Mouse (Mus musculus): ENCODE measurements around the gene Ncs1.
A peak's percentile ranks its signal among the peaks of the same experiment; 100 is the strongest.

The Ncs1 gene

GRCm38 (mm10) chr2:31260549-31260948 is 14.9 kb downstream of the Ncs1 start:
- no peaks in the 10 kb centered on the region for H3K9me3 ChIP-seq (ENCODE audit: low read length)
- TF ChIP-seq POU5F1 (IDR thresholded peaks at IDR 0.05; ENCODE audit: borderline replicate concordance, low read length) (no peak), NANOG (IDR thresholded peaks at IDR 0.05; ENCODE audit: borderline replicate concordance, low read length) (no peak), CTCF (conservative IDR thresholded peaks at IDR 0.05; ENCODE audit: low read length) (no peak)
- no peak overlapping the region for H3K4me3 ChIP-seq (replicated peaks; ENCODE audit: low read length)
- H3K4me1 ChIP-seq (replicated peaks; ENCODE audit: low read depth, low read length), result peaks cover 70% of the 10 kb centered on the region
- H3K36me3 ChIP-seq (ENCODE audit: insufficient read depth, low read length), result no peaks in the 10 kb centered on the region
- H3K27me3 ChIP-seq (ENCODE audit: insufficient read depth, low read length), result peaks cover 31% of the 10 kb centered on the region

DNA sequence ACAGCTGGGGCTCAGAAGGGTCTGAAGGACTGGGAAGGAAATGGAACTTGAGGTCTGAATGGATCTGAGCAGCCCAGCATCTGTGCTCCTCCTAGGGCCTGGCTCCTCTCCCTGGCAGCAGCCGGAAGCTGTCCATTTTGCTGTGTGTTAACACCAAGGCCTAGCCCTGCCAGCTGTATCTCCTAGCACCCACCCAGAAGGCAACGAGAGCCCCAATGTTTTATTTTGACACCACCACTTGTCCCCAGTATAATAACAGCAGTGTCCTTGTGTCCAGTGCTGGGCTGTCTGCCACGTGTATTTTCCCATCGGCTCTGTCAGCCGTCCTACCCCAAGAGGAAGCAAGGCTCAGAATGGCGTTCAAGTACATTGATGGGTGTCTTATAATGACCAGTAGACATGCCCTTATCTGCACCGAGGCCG is 17.4 kb downstream of the Ncs1 start:
- Histone ChIP-seq H3K4me1 (replicated peaks; ENCODE audit: low read depth, low read length) (peaks cover 67% of the 10 kb centered on the region), H3K27me3 (ENCODE audit: insufficient read depth, low read length) (peaks cover 19% of the 10 kb centered on the region), H3K9me3 (ENCODE audit: low read length) (no peaks in the 10 kb centered on the region), H3K4me3 (replicated peaks; ENCODE audit: low read length) (no peak overlapping the region), H3K36me3 (ENCODE audit: insufficient read depth, low read length) (no peaks in the 10 kb centered on the region)
- TF ChIP-seq POU5F1 (IDR thresholded peaks at IDR 0.05; ENCODE audit: borderline replicate concordance, low read length) (no peak), NANOG (IDR thresholded peaks at IDR 0.05; ENCODE audit: borderline replicate concordance, low read length) (no peak), CTCF (conservative IDR thresholded peaks at IDR 0.05; ENCODE audit: low read length) (no peak)

GRCm38 (mm10) chr2:31263746-31264378 is 18.2 kb downstream of the Ncs1 start:
- Histone ChIP-seq H3K9me3 (ENCODE audit: low read length) (no peaks in the 10 kb centered on the region), H3K27me3 (ENCODE audit: insufficient read depth, low read length) (peaks cover 13% of the 10 kb centered on the region), H3K36me3 (ENCODE audit: insufficient read depth, low read length) (no peaks in the 10 kb centered on the region), H3K4me3 (replicated peaks; ENCODE audit: low read length) (no peak overlapping the region), H3K4me1 (replicated peaks; ENCODE audit: low read depth, low read length) (peaks cover 67% of the 10 kb centered on the region)
- TF ChIP-seq CTCF (conservative IDR thresholded peaks at IDR 0.05; ENCODE audit: low read length), result no peak
- no peak for TF ChIP-seq NANOG (IDR thresholded peaks at IDR 0.05; ENCODE audit: borderline replicate concordance, low read length)
- TF ChIP-seq POU5F1 (IDR thresholded peaks at IDR 0.05; ENCODE audit: borderline replicate concordance, low read length), result no peak

- Histone ChIP-seq H3K9me3 (ENCODE audit: low read length) (no peaks in the 10 kb centered on the region), H3K4me3 (replicated peaks; ENCODE audit: low read length) (no peak overlapping the region), H3K36me3 (ENCODE audit: insufficient read depth, low read length) (no peaks in the 10 kb centered on the region), H3K27me3 (ENCODE audit: insufficient read depth, low read length) (peaks cover 9% of the 10 kb centered on the region), H3K4me1 (replicated peaks; ENCODE audit: low read depth, low read length) (peaks cover 62% of the 10 kb centered on the region)
- TF ChIP-seq CTCF (conservative IDR thresholded peaks at IDR 0.05; ENCODE audit: low read length), result no peak
- no peak for TF ChIP-seq POU5F1 (IDR thresholded peaks at IDR 0.05; ENCODE audit: borderline replicate concordance, low read length)
- TF ChIP-seq NANOG (IDR thresholded peaks at IDR 0.05; ENCODE audit: borderline replicate concordance, low read length), result no peak
These were observed 21.8 kb downstream of the Ncs1 start for GRCm38 (mm10) chr2:31267447-31267846.

DNA sequence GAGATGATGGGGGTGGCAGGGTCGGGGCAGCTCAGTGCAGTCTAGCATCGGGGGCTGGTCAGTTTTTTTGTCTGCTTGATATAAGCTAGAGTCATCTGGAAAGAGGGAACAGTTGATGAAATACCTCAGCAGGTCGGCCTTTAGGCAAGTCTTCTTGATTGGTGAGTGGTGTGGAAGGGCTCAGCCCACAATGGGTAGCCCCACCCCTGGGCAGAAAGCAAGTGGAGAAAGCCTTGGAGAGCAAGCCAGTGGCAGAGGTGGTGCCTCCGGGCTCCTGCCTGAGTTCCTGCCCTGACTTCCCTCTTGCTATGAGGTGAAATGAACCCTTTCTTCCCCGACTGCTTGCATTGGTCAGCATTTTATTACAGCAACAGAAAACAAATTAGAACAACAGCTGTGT is 23.0 kb downstream of the Ncs1 start:
- Histone ChIP-seq H3K36me3 (ENCODE audit: insufficient read depth, low read length) (no peaks in the 10 kb centered on the region), H3K4me1 (replicated peaks; ENCODE audit: low read depth, low read length) (peaks cover 58% of the 10 kb centered on the region), H3K4me3 (replicated peaks; ENCODE audit: low read length) (no peak overlapping the region), H3K9me3 (ENCODE audit: low read length) (no peaks in the 10 kb centered on the region), H3K27me3 (ENCODE audit: insufficient read depth, low read length) (peaks cover 6% of the 10 kb centered on the region)
- no peak for TF ChIP-seq NANOG (IDR thresholded peaks at IDR 0.05; ENCODE audit: borderline replicate concordance, low read length)
- TF ChIP-seq POU5F1 (IDR thresholded peaks at IDR 0.05; ENCODE audit: borderline replicate concordance, low read length), result no peak
- TF ChIP-seq CTCF (conservative IDR thresholded peaks at IDR 0.05; ENCODE audit: low read length), result no peak

GRCm38 (mm10) chr2:31269188-31269587 is 23.6 kb downstream of the Ncs1 start:
- no peaks in the 10 kb centered on the region for H3K9me3 ChIP-seq (ENCODE audit: low read length)
- TF ChIP-seq NANOG (IDR thresholded peaks at IDR 0.05; ENCODE audit: borderline replicate concordance, low read length) (no peak), POU5F1 (IDR thresholded peaks at IDR 0.05; ENCODE audit: borderline replicate concordance, low read length) (no peak), CTCF (conservative IDR thresholded peaks at IDR 0.05; ENCODE audit: low read length) (no peak)
- H3K36me3 ChIP-seq (ENCODE audit: insufficient read depth, low read length), result no peaks in the 10 kb centered on the region
- H3K4me1 ChIP-seq (replicated peaks; ENCODE audit: low read depth, low read length), result peaks cover 58% of the 10 kb centered on the region
- peaks cover 8% of the 10 kb centered on the region for H3K27me3 ChIP-seq (ENCODE audit: insufficient read depth, low read length)
- no peak overlapping the region for H3K4me3 ChIP-seq (replicated peaks; ENCODE audit: low read length)

DNA sequence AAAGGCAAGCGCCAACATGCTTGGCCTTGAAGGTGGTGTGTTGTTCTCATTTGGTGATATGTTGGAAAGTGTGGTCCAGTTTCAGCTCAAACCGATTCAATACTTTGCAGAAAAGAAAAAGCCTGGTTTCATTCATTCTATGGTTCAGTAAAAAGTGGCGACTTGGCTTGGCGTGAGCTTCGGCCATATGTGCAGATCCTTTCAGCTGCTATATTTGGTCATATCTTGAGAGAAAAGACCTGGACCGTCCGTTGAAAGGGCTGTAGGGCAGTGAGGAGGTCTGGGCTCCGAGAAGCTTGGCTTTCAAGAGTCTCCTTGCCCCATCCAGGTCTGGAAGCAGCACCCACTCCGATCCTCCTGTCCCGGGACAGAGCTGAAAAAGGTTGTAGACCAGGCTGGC is 24.2 kb downstream of the Ncs1 start:
- Histone ChIP-seq H3K36me3 (ENCODE audit: insufficient read depth, low read length) (no peaks in the 10 kb centered on the region), H3K9me3 (ENCODE audit: low read length) (no peaks in the 10 kb centered on the region), H3K4me3 (replicated peaks; ENCODE audit: low read length) (0 out of 2 replicates have a peak overlapping the region, but pooled peaks have one; percentile 10), H3K4me1 (replicated peaks; ENCODE audit: low read depth, low read length) (peaks cover 55% of the 10 kb centered on the region), H3K27me3 (ENCODE audit: insufficient read depth, low read length) (peaks cover 8% of the 10 kb centered on the region)
- TF ChIP-seq CTCF (conservative IDR thresholded peaks at IDR 0.05; ENCODE audit: low read length) (no peak), POU5F1 (IDR thresholded peaks at IDR 0.05; ENCODE audit: borderline replicate concordance, low read length) (no peak), NANOG (IDR thresholded peaks at IDR 0.05; ENCODE audit: borderline replicate concordance, low read length) (no peak)

DNA sequence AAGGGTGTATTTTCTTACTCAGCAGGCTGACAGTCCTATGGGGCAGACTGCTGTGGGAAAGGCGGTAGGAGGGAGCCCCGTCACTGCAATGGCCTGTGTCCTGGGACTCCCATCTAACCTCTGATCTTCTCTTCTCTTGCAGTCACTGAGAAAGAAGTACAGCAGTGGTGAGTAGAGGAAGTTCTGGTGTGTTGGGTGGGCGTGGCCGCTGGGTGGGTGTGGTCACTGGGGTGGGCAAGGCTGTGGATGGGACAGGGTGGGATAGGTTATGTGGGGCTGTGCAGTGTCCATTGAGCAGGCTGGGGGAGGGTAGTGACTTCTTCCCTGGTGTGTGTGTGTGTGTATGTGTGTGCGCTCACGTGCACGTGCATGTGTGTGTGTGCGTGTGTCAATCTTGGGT is 24.8 kb downstream of the Ncs1 start:
- Histone ChIP-seq H3K4me1 (replicated peaks; ENCODE audit: low read depth, low read length) (peaks cover 53% of the 10 kb centered on the region), H3K27me3 (ENCODE audit: insufficient read depth, low read length) (peaks cover 8% of the 10 kb centered on the region), H3K9me3 (ENCODE audit: low read length) (no peaks in the 10 kb centered on the region), H3K36me3 (ENCODE audit: insufficient read depth, low read length) (no peaks in the 10 kb centered on the region), H3K4me3 (replicated peaks; ENCODE audit: low read length) (0 out of 2 replicates have a peak overlapping the region, but pooled peaks have one; percentile 10)
- TF ChIP-seq NANOG (IDR thresholded peaks at IDR 0.05; ENCODE audit: borderline replicate concordance, low read length) (no peak), POU5F1 (IDR thresholded peaks at IDR 0.05; ENCODE audit: borderline replicate concordance, low read length) (no peak), CTCF (conservative IDR thresholded peaks at IDR 0.05; ENCODE audit: low read length) (no peak)

GRCm38 (mm10) chr2:31271071-31271470 is 25.4 kb downstream of the Ncs1 start:
- Histone ChIP-seq H3K36me3 (ENCODE audit: insufficient read depth, low read length) (no peaks in the 10 kb centered on the region), H3K27me3 (ENCODE audit: insufficient read depth, low read length) (peaks cover 8% of the 10 kb centered on the region), H3K9me3 (ENCODE audit: low read length) (no peaks in the 10 kb centered on the region), H3K4me1 (replicated peaks; ENCODE audit: low read depth, low read length) (peaks cover 47% of the 10 kb centered on the region), H3K4me3 (replicated peaks; ENCODE audit: low read length) (no peak overlapping the region)
- TF ChIP-seq NANOG (IDR thresholded peaks at IDR 0.05; ENCODE audit: borderline replicate concordance, low read length), result no peak
- TF ChIP-seq CTCF (conservative IDR thresholded peaks at IDR 0.05; ENCODE audit: low read length), result peak; percentile 10; the same call in 1 of the 2 replicates
- no peak for TF ChIP-seq POU5F1 (IDR thresholded peaks at IDR 0.05; ENCODE audit: borderline replicate concordance, low read length)

All from E14TG2a.4 (cell line).